Mouse (Mus musculus): Measurements from ENCODE around the gene P4htm. TPM values are rescaled to one million over a fixed set of nuclear protein-coding genes. Genes with fewer than 3 reads are reported as not detected.

P4htm gene
- total RNA-seq, 2 experiments from 2014 or later = 47.8 to 52.2 TPM

GRCm38 (mm10) chr9:108565881-108566814 is 31.3 kb downstream of the P4htm start:
- intact Hi-C loops (cut with DNase I) = no loop called here
- no peak for DNase-seq (ENCODE audit: extremely low spot score in 1 of 2, low spot score in 2 of 2)

DNA sequence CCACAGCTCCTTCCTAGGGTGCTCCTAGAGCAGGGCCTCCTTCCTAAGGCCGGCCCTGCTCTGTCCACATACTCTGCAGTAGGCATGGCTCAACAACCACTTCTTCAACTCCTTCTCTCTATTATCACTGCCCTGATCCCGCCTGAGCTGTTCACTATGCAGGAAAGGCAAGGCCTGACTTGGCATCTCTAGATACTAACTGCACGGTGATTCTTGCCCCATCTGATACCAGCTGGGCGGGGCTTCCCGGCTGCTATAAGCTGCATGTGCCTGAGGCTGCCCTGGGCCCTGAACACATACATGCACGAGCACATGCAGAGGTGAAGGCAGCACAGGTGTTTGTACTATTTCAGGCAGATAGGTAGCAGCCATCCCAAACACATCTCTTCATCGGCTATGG is 33.3 kb downstream of the P4htm start:
- intact Hi-C loops (cut with DNase I) = no loop called here
- no peak for DNase-seq (ENCODE audit: extremely low spot score in 1 of 2, low spot score in 2 of 2)

DNA sequence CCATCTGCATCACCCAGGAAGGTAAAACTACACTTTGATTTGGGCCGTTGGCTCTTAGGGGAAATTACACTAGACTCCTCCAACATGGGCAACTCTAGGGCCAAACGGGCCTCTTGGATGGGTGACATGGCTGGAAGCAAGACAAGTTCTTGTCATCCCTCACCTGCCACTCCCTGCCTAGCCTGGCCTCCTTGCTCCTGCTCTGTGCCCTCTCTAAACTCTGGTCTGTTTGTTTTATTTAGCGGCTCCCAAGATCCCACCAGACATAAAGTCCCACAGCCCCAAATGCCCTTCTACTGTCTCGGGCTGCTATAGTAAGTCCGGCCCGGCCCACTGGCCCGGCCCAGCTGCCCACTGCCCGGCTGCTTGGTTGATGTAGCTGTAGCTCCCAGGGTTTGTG is 33.8 kb downstream of the P4htm start:
- intact Hi-C loops (cut with DNase I) = no loop called here
- no peak for DNase-seq (ENCODE audit: extremely low spot score in 1 of 2, low spot score in 2 of 2)

DNA sequence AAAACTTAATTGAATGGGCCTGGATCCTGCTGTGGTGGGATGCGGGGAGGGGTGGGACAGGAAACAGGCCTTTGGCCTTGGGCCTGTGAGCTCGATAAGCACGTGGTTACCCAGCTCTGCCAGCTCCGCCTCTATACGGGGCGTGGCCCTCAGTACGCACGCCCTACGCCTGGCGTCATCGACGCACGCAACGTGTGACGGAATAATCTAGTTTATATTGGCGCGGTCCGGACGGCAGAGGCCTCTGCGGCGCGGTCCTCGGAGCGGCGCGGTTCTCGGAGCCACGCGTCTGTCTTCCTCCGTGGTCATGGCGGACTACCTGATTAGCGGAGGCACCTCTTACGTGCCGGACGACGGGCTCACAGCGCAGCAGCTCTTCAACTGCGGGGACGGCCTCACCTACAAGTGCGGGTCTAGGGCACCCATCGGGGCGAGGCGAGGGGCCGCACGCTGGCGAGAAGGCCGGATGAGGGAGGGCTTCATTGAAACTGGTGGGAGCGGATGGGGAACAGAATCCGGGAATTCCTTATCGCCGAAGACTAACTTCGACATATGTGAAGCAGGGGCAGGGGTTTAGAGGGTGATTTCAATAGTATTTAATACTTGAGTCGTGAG is 37.1 kb downstream of the P4htm start, which contains the start of gene Impdh2:
Gene Impdh2, plus strand, starts transcription at position 60 of the 615 bp plus-strand sequence.
- intact Hi-C loops (cut with DNase I) = no loop called here
- peak; percentile 95 to 97 for DNase-seq (ENCODE audit: extremely low spot score in 1 of 2, low spot score in 2 of 2)

- intact Hi-C loops (cut with DNase I) = loop anchor here (1.0 to 5.0 kb wide), 2 partner anchors 24 to 42 kb away; partner anchors contain the start of gene Qrich1
- no peak for DNase-seq (ENCODE audit: extremely low spot score in 1 of 2, low spot score in 2 of 2)
Observed at GRCm38 (mm10) chr9:108559169-108559568, 38.3 kb downstream of the P4htm start.

GRCm38 (mm10) chr9:108546875-108547274 is 50.6 kb downstream of the P4htm start:
- intact Hi-C loops (cut with DNase I) = no loop called here
- no peak for DNase-seq (ENCODE audit: extremely low spot score in 1 of 2, low spot score in 2 of 2)

DNA sequence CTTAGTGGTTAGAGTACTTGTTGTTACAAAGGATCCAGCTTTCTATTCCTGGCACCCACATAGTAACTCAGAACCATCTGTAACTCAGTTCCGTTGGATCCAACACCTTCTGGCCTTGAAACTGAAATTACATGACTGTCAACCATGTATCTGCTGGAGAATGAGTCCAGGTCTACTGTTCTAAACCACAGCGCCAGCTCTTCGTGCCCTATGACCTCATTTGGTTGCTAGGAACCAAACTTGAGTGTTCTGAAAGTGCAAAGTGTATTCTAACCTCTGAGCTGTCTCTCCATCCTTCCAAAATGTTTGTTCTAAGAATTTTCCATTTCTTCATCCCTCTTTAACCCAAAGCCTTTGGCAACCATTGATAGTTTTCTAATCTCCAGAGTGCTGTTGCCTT is 51.5 kb downstream of the P4htm start:
- DNase-seq (ENCODE audit: extremely low spot score in 1 of 2, low spot score in 2 of 2) = no peak
- intact Hi-C loops (cut with DNase I) = no loop called here

GRCm38 (mm10) chr9:108540846-108541245 is 56.6 kb downstream of the P4htm start:
- intact Hi-C loops (cut with DNase I) = no loop called here
- no peak for DNase-seq (ENCODE audit: extremely low spot score in 1 of 2, low spot score in 2 of 2)

DNA sequence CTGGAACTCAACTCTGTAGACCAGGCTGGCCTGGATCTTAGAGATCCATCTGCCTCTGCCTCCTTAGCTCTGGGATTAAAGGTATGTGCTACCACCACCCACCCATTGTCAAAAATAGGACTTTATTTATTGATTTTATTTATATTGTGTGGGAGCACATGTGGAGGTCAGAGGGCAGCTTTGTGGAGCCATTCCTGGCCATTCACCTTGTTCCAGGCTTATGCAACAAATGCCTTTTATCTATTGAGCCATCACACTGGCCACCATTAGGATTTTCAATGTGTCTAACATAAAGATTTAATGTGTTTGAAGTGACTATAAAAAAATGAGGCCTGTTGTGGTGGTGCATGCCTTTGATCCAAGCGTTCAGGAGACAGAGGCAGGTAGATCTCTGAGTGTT is 66.0 kb downstream of the P4htm start:
- intact Hi-C loops (cut with DNase I) = loop anchor here (10.0 kb wide), 1 partner anchor 167 kb away; no protein-coding TSS in a partner anchor
- no peak for DNase-seq (ENCODE audit: extremely low spot score in 1 of 2, low spot score in 2 of 2)

DNA sequence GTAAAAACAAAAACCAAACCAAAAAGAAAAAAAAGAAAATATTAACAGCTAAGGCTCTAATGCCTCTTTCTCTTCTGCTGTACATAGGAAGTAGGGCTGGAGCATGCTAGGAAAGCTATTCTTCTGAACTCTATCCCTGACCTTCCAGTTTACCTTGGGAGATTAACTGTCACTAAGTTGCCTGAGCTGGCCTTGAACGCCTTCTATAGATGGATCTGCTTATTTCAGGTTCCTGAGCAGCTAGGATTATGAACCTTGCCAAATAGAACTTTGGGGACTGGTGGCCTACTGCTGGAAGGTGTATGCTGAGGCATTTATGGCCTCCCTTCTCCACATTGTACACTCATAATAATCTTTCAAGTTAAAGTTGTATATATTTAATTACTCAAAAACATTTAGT is 66.5 kb downstream of the P4htm start:
- no peak for DNase-seq (ENCODE audit: extremely low spot score in 1 of 2, low spot score in 2 of 2)
- intact Hi-C loops (cut with DNase I) = loop anchor here (10.0 kb wide), 1 partner anchor 166 kb away; no protein-coding TSS in a partner anchor

Small RNA genes within 50 kb of the gene (microRNA-seq; reads per million reads assigned to microRNA genes)
- gene Gm24083 (not detected), gene Mir191 (not detected), gene Mir425 (761 reads per million, percentile 75 among the genes with 10 or more reads in this experiment)

Other genes with a start within 250 kb of the P4htm start
- gene Usp4, start 249.8 kb downstream of the P4htm start, total RNA-seq (2021) = 100 to 1,000 TPM; 122 to 125 TPM
- 1 to 10 TPM; 1.4 to 2.1 TPM for gene 1700102P08Rik, start 204.9 kb downstream of the P4htm start, total RNA-seq (2021)
- under 1 TPM; 0.19 to 0.26 TPM for gene Ccdc36, start 169.2 kb downstream of the P4htm start, total RNA-seq (2021)
- not detected for gene BC048562, start 161.2 kb downstream of the P4htm start, total RNA-seq (2021)
- 10 to 100 TPM; 38.7 to 39.6 TPM for gene Ccdc71, start 137.1 kb downstream of the P4htm start, total RNA-seq (2021)
- gene Klhdc8b, start 136.1 kb downstream of the P4htm start, total RNA-seq (2021) = 10 to 100 TPM; 32.5 to 35.9 TPM
- gene Lamb2, start 117.9 kb downstream of the P4htm start, total RNA-seq (2021) = 10 to 100 TPM; 29.6 to 34.2 TPM
- gene Usp19, start 107.1 kb downstream of the P4htm start, total RNA-seq (2021) = 100 to 1,000 TPM; 104 to 114 TPM
- 10 to 100 TPM; 82.9 to 91.8 TPM for gene Qars, start 90.0 kb downstream of the P4htm start, total RNA-seq (2021)
- 100 to 1,000 TPM; 125 to 131 TPM for gene Qrich1, start 80.9 kb downstream of the P4htm start, total RNA-seq (2021)
- 10 to 100 TPM; 64.3 to 68.3 TPM for gene Impdh2, start 37.4 kb downstream of the P4htm start, total RNA-seq (2021)
- gene Ndufaf3, start 30.2 kb downstream of the P4htm start, total RNA-seq (2021) = 10 to 100 TPM; 53.3 to 57.0 TPM
- gene Dalrd3, start 27.8 kb downstream of the P4htm start, total RNA-seq (2021) = 10 to 100 TPM; 70.9 to 76.1 TPM
- gene Wdr6, start 18.9 kb downstream of the P4htm start, total RNA-seq (2021) = 100 to 1,000 TPM; 282 TPM
- gene Arih2, start 51.7 kb upstream of the P4htm start, total RNA-seq (2021) = 10 to 100 TPM; 46.7 to 48.8 TPM
- 10 to 100 TPM; 15.7 to 16.5 TPM for gene Slc25a20, start 64.4 kb upstream of the P4htm start, total RNA-seq (2021)
- gene Prkar2a, start 91.6 kb upstream of the P4htm start, total RNA-seq (2021) = 10 to 100 TPM; 54.3 to 58.7 TPM
- gene Ip6k2, start 186.1 kb upstream of the P4htm start, total RNA-seq (2021) = 100 to 1,000 TPM; 165 to 170 TPM
- gene Nckipsd, start 210.7 kb upstream of the P4htm start, total RNA-seq (2021) = 10 to 100 TPM; 27.7 to 31.7 TPM
- 10 to 100 TPM; 57.2 to 62.0 TPM for gene Celsr3, start 228.7 kb upstream of the P4htm start, total RNA-seq (2021)